Mouse (Mus musculus) brain, adult 10 weeks (tissue): Measurements from ENCODE around the gene Eef1e1. TPM values are rescaled to one million over a fixed set of nuclear protein-coding genes. Genes with fewer than 3 reads are reported as not detected.

Experiments used
- polyA plus RNA-seq: library from polyadenylated mRNA; stranded (reverse); fragments of 350-450 nt; fragmentation: Illumina TruSeq; extraction: RNeasy Lipid Tissue Mini Kit (QIAGEN cat#74804); gene quantifications from one replicate; pipeline ENCODE4 v1.2.3, GENCODE M21; 2015; ENCODE audit warnings: low read depth, low replicate concordance

Eef1e1 gene
- polyA plus RNA-seq: 36.9 TPM

DNA sequence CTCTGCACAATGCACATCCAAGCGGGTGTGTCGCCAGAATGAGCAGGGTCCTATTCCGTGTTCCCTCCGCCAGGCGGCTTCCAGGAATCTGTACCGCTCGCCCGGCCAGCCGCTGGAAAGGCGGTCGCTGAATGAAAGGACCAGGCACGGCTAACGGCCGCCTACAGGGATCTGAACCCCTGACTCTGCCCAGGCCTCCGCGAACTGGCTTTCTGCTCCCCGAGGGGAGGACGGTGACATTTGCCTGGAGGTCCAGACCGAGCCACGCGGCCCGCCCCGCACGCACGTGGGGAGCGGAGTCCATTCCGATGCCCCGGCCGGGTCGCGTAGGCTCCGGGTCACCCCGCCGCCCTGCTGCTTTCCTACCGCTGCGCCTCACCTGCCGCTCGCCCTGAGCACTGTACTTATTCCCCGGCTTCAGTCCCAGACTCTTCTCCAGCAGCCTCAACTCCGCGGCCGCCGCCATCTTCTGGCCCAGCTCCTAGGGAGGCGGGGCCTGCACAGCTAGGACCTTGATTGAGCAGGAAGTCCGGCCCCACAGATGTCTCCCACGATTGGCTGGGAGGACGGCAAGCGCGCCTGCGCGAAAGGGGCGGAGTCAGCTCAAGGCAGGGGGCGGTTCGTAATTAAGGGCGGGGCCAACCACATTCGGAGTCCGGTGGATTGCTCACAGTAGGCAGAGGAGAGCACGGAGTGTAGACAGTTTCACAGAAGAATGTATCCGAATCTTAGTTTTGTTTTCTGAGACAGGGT lies at the start of gene Eef1e1:
Eef1e1 (minus strand) TSS at position 531 of the 753 bp plus-strand sequence.

DNA sequence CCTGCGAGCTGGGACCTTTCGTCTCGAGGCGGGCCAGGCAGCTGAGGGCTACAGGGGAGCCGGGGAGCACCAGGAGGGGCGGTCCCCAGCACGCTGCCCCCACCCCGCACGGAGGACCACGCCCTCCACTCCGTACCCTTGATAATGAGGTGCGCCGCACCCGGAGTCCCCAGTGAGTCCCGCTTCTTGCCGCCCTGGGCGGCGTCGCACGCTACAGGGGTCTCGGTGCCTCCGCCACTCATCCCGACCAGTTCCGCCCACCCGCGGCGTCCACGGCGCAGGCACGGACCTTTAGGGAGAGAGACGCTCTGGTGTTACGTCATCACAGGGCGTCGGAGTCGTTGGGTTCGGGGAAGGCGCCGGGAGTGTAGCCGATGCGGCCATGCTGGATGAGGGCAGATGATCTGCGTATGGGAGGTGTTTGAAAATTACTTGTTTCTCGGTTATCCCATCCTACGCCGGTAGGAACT lies 24.0 kb downstream of the Eef1e1 start, which contains the start of gene Bloc1s5:
Bloc1s5 (minus strand) TSS at position 310 of the 470 bp plus-strand sequence.

Other genes with a start within 250 kb of the Eef1e1 start
- 47.8 TPM for gene Txndc5, start 130.2 kb downstream of the Eef1e1 start, polyA plus RNA-seq
- 9.7 TPM for gene Bloc1s5, start 23.9 kb downstream of the Eef1e1 start, polyA plus RNA-seq